Mouse (Mus musculus): ENCODE results near the gene Cers1.

Gene Cers1

GRCm38 (mm10) chr8:70315624-70316510 is at the start of gene Cers1:
Cers1 (plus strand) TSS chr8:70315775.
- WGBS, result 2% methylated on average over 66 of the region's 66 CpGs

GRCm38 (mm10) chr8:70267674-70268073 is 47.9 kb upstream of the Cers1 start:
- WGBS, result 91% methylated on average over 3 of the region's 3 CpGs

GRCm38 (mm10) chr8:70268311-70268710 is 47.3 kb upstream of the Cers1 start:
- 48% methylated on average over 5 of the region's 5 CpGs for WGBS

GRCm38 (mm10) chr8:70268799-70269565 is 46.6 kb upstream of the Cers1 start:
- 10% methylated on average over 11 of the region's 11 CpGs for WGBS

GRCm38 (mm10) chr8:70272949-70273348 is 42.6 kb upstream of the Cers1 start:
- 59% methylated on average over 3 of the region's 3 CpGs for WGBS

- WGBS, result 81% methylated on average over 3 of the region's 3 CpGs
These were observed 39.1 kb upstream of the Cers1 start for GRCm38 (mm10) chr8:70276476-70276875.

- WGBS, result 37% methylated on average over 15 of the region's 15 CpGs
These were observed 37.4 kb upstream of the Cers1 start for GRCm38 (mm10) chr8:70278175-70278574.

- 74% methylated on average over 8 of the region's 8 CpGs for WGBS
These were observed 36.3 kb upstream of the Cers1 start for GRCm38 (mm10) chr8:70279266-70279665.

GRCm38 (mm10) chr8:70281001-70281400 is 34.6 kb upstream of the Cers1 start:
- 32% methylated on average over 3 of the region's 3 CpGs for WGBS

GRCm38 (mm10) chr8:70282603-70283135 is 32.9 kb upstream of the Cers1 start, which contains the start of gene Homer3:
Homer3 (plus strand) TSS chr8:70282827.
- 3% methylated on average over 36 of the region's 36 CpGs for WGBS

GRCm38 (mm10) chr8:70283136-70284077 is 32.2 kb upstream of the Cers1 start:
- WGBS, result 2% methylated on average over 53 of the region's 55 CpGs

- 84% methylated on average over 5 of the region's 5 CpGs for WGBS
These were observed 31.2 kb upstream of the Cers1 start for GRCm38 (mm10) chr8:70284421-70284820.

GRCm38 (mm10) chr8:70285304-70285703 is 30.3 kb upstream of the Cers1 start:
- 97% methylated on average over 15 of the region's 15 CpGs for WGBS

GRCm38 (mm10) chr8:70286737-70287136 is 28.8 kb upstream of the Cers1 start:
- 93% methylated on average over 8 of the region's 8 CpGs for WGBS

- WGBS, result 44% methylated on average over 5 of the region's 5 CpGs
These were observed 21.6 kb upstream of the Cers1 start for GRCm38 (mm10) chr8:70293988-70294405.

- 78% methylated on average over 3 of the region's 3 CpGs for WGBS
These were observed 14.7 kb upstream of the Cers1 start for GRCm38 (mm10) chr8:70300881-70301280.

- under 1% methylated on average over 40 of the region's 40 CpGs for WGBS
These were observed 13.2 kb upstream of the Cers1 start, which contains the start of the genes Ddx49 and Cope for GRCm38 (mm10) chr8:70302358-70302890. Ddx49 (minus strand) TSS chr8:70302489. Cope (plus strand) TSS chr8:70302518.

- 4% methylated on average over 16 of the region's 16 CpGs for WGBS
These were observed 12.7 kb upstream of the Cers1 start for GRCm38 (mm10) chr8:70302901-70303300.

GRCm38 (mm10) chr8:70309311-70309710 is 6.3 kb upstream of the Cers1 start:
- WGBS, result 26% methylated on average over 2 of the region's 2 CpGs

GRCm38 (mm10) chr8:70313399-70313798 is 2.2 kb upstream of the Cers1 start:
- WGBS, result 54% methylated on average over 2 of the region's 2 CpGs
